Mouse (Mus musculus): ENCODE measurements around the gene Cep295nl. TPM values are rescaled to one million over a fixed set of nuclear protein-coding genes. Genes with fewer than 3 reads are reported as not detected.

Gene Cep295nl
- polyA plus RNA-seq, 1 experiment from 2014 or later = 0.61 TPM

Other genes starting within 250 kb of the Cep295nl start
- 0.23 and 0.24 TPM in 2 replicates for gene Dnah17, start 211.9 kb downstream of the Cep295nl start, polyA plus RNA-seq (2016; fragmentation: Nextera tagmentation; extraction: Ambion mirVana)
- gene Cyth1, start 93.9 kb downstream of the Cep295nl start, polyA plus RNA-seq (2016; fragmentation: Nextera tagmentation; extraction: Ambion mirVana) = 17.9 and 22.6 TPM in 2 replicates
- 25.6 and 27.4 TPM in 2 replicates for gene Usp36, start 52.3 kb downstream of the Cep295nl start, polyA plus RNA-seq (2016; fragmentation: Nextera tagmentation; extraction: Ambion mirVana)
- gene Timp2, start 13.2 kb upstream of the Cep295nl start, polyA plus RNA-seq (2016; fragmentation: Nextera tagmentation; extraction: Ambion mirVana) = 35.4 and 49.6 TPM in 2 replicates
- 2.7 and 3.4 TPM in 2 replicates for gene Lgals3bp, start 59.6 kb upstream of the Cep295nl start, polyA plus RNA-seq (2016; fragmentation: Nextera tagmentation; extraction: Ambion mirVana)
- gene Cant1, start 76.6 kb upstream of the Cep295nl start, polyA plus RNA-seq (2016; fragmentation: Nextera tagmentation; extraction: Ambion mirVana) = 24.1 and 25.9 TPM in 2 replicates
- gene C1qtnf1, start 85.7 kb upstream of the Cep295nl start, polyA plus RNA-seq (2016; fragmentation: Nextera tagmentation; extraction: Ambion mirVana) = 1.9 and 3.1 TPM in 2 replicates
- 7.1 and 8.8 TPM in 2 replicates for gene Engase, start 134.3 kb upstream of the Cep295nl start, polyA plus RNA-seq (2016; fragmentation: Nextera tagmentation; extraction: Ambion mirVana)

Measured in limb, embryonic 10.5 days (tissue).